Mouse (Mus musculus) heart, postnatal 4 days (tissue): Measurements from ENCODE around the gene S100a9. TPM values are rescaled to one million over a fixed set of nuclear protein-coding genes. Genes with fewer than 3 reads are reported as not detected.

Source experiments
- total RNA-seq, 2 experiments: library from RNA; stranded (reverse); gene quantifications; 2 replicates each; pipeline ENCODE4 v1.2.3; 2021

The S100a9 gene
- total RNA-seq, 2 experiments from 2014 or later: 8.1 to 14.6 TPM

Other genes starting within 250 kb of the S100a9 start
- gene Npr1, start 229.9 kb downstream of the S100a9 start, total RNA-seq: 10 to 100 TPM; 30.4 to 33.0 TPM
- gene Ilf2, start 219.6 kb downstream of the S100a9 start, total RNA-seq: 10 to 100 TPM; 69.0 to 74.2 TPM
- gene Snapin, start 204.7 kb downstream of the S100a9 start, total RNA-seq: 10 to 100 TPM; 50.0 to 58.0 TPM
- gene Chtop, start 186.2 kb downstream of the S100a9 start, total RNA-seq: 100 to 1,000 TPM; 140 to 143 TPM
- 100 to 1,000 TPM; 282 to 313 TPM for gene S100a1, start 181.3 kb downstream of the S100a9 start, total RNA-seq
- gene S100a13, start 181.3 kb downstream of the S100a9 start, total RNA-seq: 10 to 100 TPM; 34.2 to 37.9 TPM
- under 1 TPM in 1 of 2 experiments, not detected in 1; 0.74 TPM for gene S100a14, start 168.9 kb downstream of the S100a9 start, total RNA-seq
- 100 to 1,000 TPM; 101 to 106 TPM for gene S100a16, start 158.5 kb downstream of the S100a9 start, total RNA-seq
- gene S100a3, start 135.1 kb downstream of the S100a9 start, total RNA-seq: not detected
- not detected for gene S100a2, start 105.5 kb downstream of the S100a9 start, total RNA-seq
- gene Gm42674, start 93.8 kb downstream of the S100a9 start, total RNA-seq: not detected
- 1 to 10 TPM; 7.6 to 9.5 TPM for gene S100a4, start 92.0 kb downstream of the S100a9 start, total RNA-seq
- gene S100a5, start 87.2 kb downstream of the S100a9 start, total RNA-seq: not detected
- 10 to 100 TPM; 72.1 to 75.9 TPM for gene S100a6, start 82.8 kb downstream of the S100a9 start, total RNA-seq
- gene S100a7a, start 41.7 kb downstream of the S100a9 start, total RNA-seq: not detected
- gene S100a8, start 26.7 kb downstream of the S100a9 start, total RNA-seq: 10 to 100 TPM in 1 of 2 experiments, 1 to 10 TPM in 1; 6.8 to 10.4 TPM
- gene Pglyrp4, start 31.2 kb upstream of the S100a9 start, total RNA-seq: not detected
- gene Gm5849, start 82.2 kb upstream of the S100a9 start, total RNA-seq: not detected